Mouse (Mus musculus) heart, adult 11 months (tissue): ENCODE data around the gene Spata32.

Experiments used
- DNase-seq: peaks from one replicate; pipeline ENCODE4 v3.0.0; 2022

Spata32 gene

DNA sequence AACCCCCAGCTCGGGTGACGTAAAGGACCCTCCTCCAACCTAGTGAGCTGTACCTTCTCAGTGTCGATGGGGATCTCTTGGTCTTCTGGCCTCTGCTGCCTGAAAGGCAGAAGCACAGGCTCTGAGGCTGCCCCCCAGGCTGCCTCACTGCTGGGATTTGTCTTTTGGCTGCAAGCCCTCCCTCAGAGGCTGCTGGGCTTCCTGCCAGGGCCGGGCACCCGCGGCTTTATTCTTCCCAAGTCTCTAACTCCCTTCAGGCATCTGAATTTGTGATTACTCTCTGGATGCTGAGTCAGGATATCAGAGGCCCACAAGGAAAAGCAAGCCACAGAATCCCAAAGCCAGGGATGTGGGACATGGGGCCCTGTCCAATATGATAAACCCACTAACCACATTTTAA lies 16.6 kb downstream of the Spata32 start:
- no peak for DNase-seq

DNA sequence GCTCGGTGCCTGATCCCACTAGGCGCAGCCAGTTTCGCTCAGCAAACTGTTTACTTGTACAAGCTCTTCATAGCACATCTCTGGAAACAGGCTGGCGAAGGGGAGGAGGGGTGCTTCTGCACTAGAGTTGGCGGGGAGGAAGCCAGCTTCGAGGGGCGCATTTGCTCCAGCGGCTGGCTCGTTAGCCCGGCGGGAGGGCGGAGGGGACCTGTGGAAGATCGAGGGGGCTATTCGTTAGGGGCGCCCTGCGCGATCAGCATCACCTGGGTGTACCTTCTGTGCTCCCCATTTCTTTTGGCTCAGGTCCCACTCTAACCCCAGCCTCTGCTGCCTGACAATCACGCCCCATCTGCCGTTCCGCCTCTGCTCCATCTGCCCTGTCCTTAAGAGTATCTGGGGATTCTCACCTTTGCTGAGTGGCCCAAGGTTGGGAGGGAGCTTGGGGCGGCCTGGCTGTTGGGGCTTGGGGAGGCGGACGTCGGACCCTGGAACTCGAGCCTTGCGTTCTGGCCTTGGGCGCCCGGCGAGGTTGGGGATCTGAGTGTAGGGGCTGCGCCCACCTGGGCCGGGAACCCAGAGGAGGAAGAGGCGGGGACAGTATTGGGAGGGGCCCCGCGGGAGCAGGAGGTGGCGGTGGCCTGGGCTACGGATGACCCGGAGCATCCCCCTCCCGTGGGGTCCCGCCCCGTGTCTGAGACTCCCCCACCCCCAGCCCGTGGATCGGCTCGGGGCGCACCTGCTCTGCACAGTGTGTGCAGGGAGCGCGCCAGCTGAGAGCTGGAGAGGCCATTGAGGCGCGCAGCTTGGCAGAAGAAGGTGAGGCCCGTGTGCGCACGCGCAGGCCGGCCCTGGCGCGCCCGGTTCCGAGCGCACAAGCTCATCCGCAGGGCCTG lies 19.1 kb downstream of the Spata32 start:
- DNase-seq: peak; percentile 94

- DNase-seq: no peak
Observed at GRCm38 (mm10) chr11:103198339-103198738, 19.9 kb downstream of the Spata32 start.

DNA sequence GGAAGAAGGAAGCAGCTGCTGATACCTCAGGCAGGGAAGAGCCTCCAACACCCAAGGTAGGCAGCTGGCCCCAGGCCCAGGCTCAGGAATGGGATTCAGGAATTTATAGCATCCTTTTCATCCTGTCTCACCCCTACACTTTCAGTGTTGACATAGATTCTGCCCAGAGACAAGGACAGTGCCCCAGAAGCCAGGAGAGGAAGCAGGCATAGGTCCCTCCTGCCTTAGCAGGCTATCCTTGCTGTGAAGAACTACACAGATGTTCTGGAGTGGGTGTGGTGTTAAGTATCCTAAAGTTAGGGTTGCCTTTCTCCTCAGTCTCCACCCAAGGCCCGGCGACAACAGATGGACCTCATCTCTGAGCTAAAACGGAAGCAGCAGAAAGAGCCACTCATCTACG lies 20.9 kb downstream of the Spata32 start:
- no peak for DNase-seq

GRCm38 (mm10) chr11:103195656-103196055 lies 22.6 kb downstream of the Spata32 start:
- no peak for DNase-seq

GRCm38 (mm10) chr11:103195236-103195635 lies 23.0 kb downstream of the Spata32 start:
- no peak for DNase-seq

DNA sequence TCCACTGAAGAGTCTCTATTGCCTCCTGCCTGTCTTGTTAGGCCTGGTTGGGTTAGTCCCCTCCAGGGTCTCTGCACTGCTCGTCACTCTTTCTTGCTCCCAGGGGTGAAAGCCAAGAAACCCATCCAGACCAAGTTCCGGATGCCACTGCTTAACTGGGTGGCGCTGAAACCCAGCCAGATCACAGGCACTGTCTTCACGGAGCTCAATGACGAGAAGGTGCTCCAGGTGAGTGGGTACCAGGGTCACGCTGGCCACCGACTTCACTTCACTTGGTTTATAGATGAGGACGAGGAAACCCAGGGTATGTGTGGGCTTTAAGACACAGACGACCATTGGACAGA lies 24.4 kb downstream of the Spata32 start:
- no peak for DNase-seq

DNA sequence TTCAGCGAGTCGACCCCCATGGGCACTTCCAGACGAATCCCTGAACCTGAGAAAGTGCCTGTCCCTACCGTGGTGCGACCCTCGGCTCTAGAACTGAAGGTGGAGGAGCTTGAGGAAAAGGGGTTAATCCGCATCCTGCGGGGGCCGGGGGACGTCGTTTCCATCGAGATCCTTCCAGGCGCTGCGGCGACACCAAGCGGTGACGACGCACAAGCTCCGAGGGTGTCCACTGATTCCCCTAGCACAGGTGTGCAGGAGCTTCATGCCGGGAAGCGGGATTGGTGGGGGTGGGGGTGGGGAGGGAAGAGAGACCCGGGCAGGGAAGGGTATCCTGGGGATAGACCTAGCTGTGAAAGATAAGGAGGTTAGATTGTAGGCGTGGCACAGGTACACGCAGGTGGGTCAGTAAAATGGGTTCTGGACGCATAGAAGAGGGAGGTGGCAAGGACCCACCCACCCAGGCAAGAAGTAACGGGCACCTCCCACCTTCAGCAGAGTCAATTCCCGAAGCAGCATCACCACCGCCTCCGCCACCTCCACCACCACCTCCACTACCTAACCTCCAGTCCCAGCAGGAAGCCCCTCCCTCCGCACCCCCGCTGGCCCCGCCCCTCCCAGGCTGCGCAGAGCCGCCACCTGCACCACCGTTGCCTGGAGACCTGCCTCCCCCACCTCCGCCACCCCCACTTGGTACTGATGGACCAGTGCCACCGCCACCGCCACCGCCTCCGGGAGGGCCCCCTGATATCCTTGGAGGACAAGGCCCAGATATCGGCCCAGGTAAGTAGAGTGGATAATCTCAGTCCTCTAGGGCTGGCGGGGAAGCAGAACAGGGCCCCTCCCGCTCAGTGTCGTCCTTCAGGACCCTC lies 25.0 kb downstream of the Spata32 start:
- no peak for DNase-seq

DNA sequence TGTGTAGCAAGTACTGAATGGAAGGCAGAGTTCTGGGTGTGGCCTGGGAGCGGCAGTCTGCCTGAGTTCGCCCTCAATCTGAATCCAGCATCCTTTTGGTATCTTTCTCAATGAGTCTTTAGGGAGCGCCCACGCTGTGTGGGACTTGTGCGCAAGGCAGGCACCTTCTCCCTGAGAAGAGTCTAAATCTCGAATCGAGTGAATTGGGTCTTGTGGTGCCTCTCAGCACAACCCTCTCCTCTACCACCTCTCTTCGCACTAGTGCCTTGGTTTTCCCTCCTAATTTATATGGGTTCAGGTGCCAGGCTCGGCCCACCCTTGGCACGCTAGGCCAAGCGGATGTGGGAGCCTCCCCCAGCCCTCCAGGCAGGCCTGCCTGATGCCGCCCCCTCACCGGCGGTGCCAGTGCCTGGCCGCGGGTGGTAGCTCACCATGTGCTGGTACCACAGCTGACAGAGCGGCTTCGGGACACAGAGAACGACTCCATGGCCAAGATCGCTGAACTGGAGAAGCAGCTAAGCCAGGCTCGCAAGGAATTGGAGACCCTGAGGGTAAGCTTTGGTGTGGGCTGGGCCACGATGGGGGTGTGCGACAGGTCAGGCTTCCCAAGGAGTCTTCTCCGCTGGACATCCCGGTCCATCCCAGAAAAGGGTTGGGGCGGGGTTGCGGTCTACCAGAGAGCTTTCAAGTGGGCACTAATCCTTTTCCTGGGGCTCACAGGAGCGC lies 25.8 kb downstream of the Spata32 start:
- DNase-seq: no peak

DNA sequence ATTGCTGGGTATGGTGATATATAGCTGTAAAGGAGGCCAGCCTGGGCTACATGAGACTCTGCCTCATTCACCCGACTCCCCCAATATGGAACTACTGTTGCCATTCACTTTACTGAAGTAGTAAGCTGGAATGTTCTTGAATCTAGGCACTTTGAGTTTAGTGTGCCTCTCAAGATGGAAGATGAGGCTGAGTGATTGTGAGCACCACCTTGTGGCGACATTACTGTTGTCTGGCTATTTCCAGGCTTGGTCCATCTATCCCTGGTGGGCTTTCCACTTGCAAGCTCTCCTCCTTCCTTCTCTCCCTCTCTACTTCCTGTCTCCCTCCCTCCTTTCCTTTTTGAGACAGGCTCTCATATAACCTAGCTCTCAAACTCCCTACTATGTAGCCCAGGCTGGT lies 33.3 kb downstream of the Spata32 start:
- no peak for DNase-seq

- DNase-seq: no peak
Observed at GRCm38 (mm10) chr11:103181911-103182310, 36.3 kb downstream of the Spata32 start.

DNA sequence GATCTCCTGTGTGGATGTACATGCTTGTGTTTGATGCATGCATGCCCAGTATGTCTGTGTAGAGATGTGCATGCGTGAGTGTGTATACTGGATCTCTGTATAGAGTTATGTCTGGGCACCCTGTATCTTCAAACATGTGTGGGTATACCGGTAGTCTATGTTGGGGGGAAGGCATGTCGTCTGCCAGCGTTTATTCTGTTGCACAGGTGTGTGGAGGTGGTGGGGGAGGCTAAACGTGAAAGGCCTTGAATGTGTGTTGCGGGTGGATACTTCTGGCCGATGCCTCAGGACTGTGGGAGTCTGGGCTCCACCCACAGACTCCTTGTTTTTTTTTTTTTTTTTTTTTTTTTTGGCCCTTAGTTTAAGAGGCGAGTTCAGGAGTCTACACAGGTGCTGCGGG lies 36.9 kb downstream of the Spata32 start:
- no peak for DNase-seq

DNA sequence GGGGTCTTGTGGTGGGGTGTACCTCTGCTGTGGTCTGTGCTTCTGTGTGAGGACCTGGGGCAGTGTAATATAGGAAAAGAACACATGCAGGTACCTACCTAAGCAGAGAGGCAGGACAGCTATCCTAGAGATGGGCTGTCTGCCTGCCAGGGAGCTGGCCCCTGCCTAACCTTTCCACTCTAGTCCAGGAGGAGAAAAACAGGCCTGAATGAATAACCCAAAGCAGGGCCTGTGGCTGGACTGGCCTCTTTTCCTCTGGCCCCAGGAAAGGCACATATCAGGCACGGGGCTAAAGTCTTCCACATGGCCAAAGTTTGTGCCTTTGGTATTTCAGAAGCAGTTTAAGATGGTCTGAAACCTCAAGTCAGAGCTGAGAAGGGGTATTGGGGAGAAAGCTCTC lies 37.8 kb downstream of the Spata32 start:
- DNase-seq: no peak

DNA sequence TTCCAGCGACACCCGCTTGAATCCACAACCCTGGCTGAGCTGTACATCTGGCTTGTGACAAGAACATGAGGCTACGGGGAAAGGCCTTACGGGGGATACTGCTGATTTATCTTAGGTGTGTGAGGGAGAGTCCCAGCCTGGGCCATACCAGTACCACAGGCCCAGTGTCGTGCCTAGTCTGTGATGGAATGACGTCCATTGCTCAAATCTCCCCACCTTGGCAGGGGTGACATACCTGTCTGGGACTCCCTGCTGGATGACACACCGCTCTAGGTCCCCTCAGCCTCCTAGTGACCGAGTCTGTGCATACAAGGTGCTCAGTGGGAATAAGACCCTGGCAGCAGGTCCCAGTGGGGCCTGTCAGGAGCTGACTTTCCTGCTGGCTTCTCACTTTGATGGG lies 39.5 kb downstream of the Spata32 start:
- peak; percentile 92 for DNase-seq

- peak; percentile 95 for DNase-seq
Observed at GRCm38 (mm10) chr11:103177815-103178485, 40.3 kb downstream of the Spata32 start.

DNA sequence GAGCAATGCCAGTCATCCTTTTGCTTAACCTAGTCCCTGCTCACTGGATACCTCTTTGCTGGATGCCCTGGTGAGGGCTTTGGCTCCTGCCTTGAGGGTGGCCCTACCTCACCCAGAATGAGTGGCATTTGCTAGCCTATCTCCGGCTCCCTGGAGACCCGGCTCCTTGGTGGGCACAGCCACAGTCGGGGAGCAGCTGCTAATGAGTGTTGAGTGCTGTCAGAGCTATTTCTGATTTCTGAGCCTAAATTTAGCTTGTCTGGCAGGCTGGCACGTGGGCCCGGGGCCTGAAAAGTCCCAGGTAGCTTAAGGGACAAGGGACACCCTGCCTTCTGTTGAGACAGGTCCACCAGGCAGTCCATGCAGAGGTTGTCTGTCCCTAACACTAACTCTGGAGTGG lies 41.0 kb downstream of the Spata32 start:
- DNase-seq: peak; percentile 95

DNA sequence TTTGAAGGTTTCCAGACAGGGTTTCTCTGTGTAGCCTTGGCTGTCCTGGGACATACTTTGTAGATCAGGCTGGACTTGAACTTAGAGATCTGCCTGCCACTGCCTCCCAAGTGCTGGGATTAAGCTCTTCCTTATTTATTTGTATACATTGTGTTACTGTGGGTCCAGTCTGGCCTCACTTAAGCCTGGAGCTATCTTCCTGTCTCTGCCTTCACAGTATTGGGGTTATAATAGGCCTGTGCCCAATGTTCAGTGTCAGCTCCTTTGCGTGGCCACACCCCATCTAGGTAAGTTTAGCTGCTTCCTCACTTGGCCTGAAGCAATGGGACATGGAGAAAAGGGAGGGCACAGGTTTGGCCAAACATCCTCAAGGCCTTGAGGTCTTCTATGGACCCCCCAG lies 41.7 kb downstream of the Spata32 start:
- no peak for DNase-seq

- DNase-seq: peak; percentile 99
Observed at GRCm38 (mm10) chr11:103175688-103176442, 42.4 kb downstream of the Spata32 start.

GRCm38 (mm10) chr11:103174891-103175391 lies 43.3 kb downstream of the Spata32 start:
- peak; percentile 98 for DNase-seq

- DNase-seq: peak; percentile 94
Observed at GRCm38 (mm10) chr11:103174411-103174832, 43.8 kb downstream of the Spata32 start.

DNA sequence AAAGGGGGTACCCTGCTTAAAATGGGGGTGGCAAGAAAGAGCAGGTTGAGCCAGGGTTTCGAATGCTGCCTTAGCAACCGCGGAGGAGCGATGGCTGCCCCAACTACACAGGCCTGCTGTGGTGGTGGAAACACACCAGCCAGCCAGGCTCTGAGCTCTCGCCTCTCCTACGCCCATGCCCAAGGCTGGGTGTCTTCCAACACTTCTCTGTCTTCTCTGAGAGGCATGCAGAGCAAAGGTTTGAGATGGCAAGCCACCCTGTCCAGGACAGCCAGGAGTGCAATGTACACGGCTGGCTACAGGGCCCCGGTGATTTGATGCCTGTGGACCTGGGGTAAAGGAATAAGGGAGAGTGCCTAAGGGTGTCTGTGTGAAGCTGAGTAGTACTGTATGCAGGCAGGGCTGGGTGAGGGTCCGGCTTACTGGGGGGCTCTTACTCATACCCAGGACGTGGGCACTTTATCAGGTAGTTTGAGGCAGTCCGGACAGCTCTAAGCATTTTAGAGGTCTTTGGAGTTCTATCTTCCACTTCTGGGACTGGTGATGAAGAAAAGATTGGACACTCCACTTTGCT lies 44.4 kb downstream of the Spata32 start:
- DNase-seq: peak; percentile 90
